Mouse (Mus musculus) heart, adult 2 months (tissue): ENCODE data around the gene Rpl12.

ENCODE experiments used
- CTCF ChIP-seq: fragments of 200-600 bp; IDR thresholded peaks from 2 replicates; pipeline ENCODE4 v1.8.1; 2022; ENCODE audit warnings: antibody characterized with exemption, mild to moderate bottlenecking, moderate library complexity
- POLR2A ChIP-seq: fragments of 200-500 bp; IDR thresholded peaks from 2 replicates; pipeline ENCODE4 v1.6.1; 2011; ENCODE audit warnings: mild to moderate bottlenecking, low read depth, low read length, control low read depth; ENCODE audit not compliant: insufficient read depth

DNA sequence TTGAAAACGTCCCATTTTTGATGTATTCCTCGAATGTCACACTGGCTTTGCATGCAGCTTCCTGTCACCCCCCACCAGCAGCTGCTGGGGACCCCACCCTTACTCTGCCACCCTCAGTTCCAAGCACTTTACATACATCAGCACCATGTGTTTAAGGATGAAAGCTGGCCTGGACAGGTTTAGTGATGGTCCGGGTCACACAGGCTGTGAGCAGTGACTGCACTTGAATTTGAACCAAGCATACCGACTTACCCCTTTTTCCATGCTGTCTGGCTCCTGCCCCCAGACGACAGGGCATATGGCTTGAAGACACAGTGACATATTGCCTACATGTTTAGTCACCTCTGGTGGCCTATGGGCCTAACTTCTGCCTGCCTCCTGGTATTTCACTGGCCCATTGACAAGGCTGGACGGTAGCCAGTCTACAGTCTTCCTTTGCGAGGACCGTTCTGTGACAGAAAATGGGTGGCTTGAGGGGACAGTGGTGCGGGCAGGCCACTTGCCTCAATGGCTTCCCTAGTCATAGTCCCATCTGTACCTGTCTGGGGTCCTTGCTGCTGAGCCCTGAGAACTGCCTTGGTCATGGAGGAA is 6.8 kb downstream of the Rpl12 start:
- no peak for TF ChIP-seq POLR2A
- no peak for TF ChIP-seq CTCF
